Mouse (Mus musculus) liver, postnatal 0 days (tissue): ENCODE data around the gene Trpm3.

Experiments
- CTCF ChIP-seq: sonication (generic); IDR thresholded peaks from 2 replicates; pipeline ENCODE4 v1.5.1; 2016; ENCODE audit warnings: antibody characterized with exemption, low read depth
- EP300 ChIP-seq: IDR thresholded peaks from 2 replicates; pipeline ENCODE4 v1.6.1; 2016; ENCODE audit warnings: antibody characterized with exemption, low read depth, mild to moderate bottlenecking

DNA sequence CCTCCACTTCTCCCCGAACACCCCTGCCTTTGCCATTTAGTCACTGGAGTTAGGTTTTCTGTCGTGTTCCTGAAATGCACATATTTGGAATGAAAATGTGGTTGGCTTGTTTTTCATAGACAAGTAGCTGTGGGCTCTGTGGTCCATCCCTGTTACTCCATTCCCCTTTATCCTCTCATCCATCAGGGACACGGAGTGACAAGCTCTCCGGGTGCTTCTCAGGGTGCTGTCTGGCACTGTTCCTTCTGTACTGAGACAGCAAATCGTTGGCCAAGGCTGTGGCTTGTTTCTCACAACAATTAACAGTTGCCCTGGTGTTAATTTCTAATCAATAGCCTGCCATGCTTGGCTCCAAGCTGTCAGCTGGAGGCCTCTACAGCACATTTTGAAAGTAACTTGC is 838.7 kb downstream of the Trpm3 start:
- TF ChIP-seq EP300 (no peak), CTCF (no peak)
